Mouse (Mus musculus) liver, postnatal 0 days (tissue): ENCODE measurements at regions not wholly inside any gene's neighbourhood (a gene's known extent, or its start where the extent isn't known, plus 50 kb on each side); places are given as distances from the start of the nearest gene placed in this dataset.

Experiments
- CTCF ChIP-seq: sonication (generic); IDR thresholded peaks from 2 replicates; pipeline ENCODE4 v1.5.1; 2016; ENCODE audit warnings: antibody characterized with exemption, low read depth
- EP300 ChIP-seq: IDR thresholded peaks from 2 replicates; pipeline ENCODE4 v1.6.1; 2016; ENCODE audit warnings: antibody characterized with exemption, low read depth, mild to moderate bottlenecking

DNA sequence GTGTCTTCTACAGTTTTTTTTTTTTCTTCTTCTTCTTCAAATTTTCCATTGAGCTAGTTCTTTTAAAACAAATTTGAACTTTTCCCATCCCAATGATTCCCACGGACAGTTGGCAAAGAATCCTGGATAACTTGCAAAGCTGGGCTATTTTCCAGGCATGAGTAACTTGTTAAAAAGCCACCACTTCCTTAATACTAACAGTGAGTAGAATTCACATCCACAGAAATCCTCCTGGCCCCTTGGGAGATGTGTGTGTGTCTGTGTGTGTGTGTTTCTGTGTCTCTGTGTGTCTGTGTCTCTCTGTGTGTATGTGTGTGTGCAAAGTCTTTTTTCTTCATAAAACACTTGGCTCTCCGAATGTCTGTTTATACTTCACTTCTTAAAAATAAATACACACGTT, 259.0 kb downstream of the Gm10295 start:
- TF ChIP-seq CTCF: no peak
- TF ChIP-seq EP300: no peak
